Mouse (Mus musculus): ENCODE data around the gene Pgls.

Gene Pgls

DNA sequence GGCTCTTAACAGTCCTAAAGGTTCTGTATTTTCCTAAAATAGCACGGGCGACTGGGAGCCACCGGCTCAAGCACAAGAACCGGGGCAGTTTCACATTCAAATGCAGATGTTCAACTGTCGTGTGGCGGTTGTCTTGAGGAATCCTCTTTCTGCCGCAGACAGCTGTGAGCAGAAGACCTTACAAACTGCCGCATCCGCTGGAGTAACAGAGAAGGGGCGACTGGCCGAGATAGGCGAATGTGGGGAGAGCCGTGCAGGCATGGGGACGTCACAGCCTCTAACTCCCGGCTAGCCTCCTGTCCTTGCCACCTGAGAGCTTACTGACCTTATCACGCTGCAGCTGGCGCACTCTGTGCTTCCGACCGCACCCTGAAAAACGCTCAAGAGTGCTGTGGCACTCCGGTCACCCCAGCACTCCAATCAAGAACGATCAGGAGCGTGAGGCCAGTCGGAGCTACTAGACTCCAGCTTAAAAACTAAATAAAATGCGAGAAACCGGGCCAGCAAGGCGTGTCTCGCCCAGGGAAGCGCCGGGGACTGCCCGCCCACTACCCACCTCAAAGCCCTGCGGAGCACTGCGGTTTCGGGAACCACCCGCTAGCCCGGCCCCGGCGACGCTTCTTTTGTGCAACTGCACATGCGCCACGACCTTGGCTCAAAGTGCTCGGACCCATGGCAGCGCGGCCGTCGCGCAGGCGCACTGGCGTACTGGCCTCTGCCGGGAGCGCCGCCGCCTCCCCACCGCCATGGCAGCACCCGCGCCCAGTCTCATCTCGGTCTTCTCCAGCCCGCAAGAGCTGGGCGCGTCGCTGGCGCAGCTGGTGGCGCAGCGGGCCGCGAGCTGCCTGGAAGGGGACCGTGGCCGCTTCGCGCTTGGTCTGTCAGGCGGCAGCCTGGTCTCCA is at the start of gene Pgls:
TSS of gene Pgls (plus strand) at position 706 of the 903 bp plus-strand sequence.
- peak; percentile 93 for DNase-seq (ENCODE audit: low read depth, low spot score)

GRCm38 (mm10) chr8:71542632-71543343 is 49.2 kb upstream of the Pgls start, which contains the start of gene Mvb12a:
Mvb12a (plus strand) TSS chr8:71542922.
- peak; percentile 98 for DNase-seq (ENCODE audit: low read depth, low spot score)

GRCm38 (mm10) chr8:71543755-71544154 is 48.2 kb upstream of the Pgls start:
- DNase-seq (ENCODE audit: low read depth, low spot score), result no peak

GRCm38 (mm10) chr8:71545053-71545452 is 46.9 kb upstream of the Pgls start:
- DNase-seq (ENCODE audit: low read depth, low spot score), result no peak

GRCm38 (mm10) chr8:71547590-71547989 is 44.4 kb upstream of the Pgls start:
- no peak for DNase-seq (ENCODE audit: low read depth, low spot score)

DNA sequence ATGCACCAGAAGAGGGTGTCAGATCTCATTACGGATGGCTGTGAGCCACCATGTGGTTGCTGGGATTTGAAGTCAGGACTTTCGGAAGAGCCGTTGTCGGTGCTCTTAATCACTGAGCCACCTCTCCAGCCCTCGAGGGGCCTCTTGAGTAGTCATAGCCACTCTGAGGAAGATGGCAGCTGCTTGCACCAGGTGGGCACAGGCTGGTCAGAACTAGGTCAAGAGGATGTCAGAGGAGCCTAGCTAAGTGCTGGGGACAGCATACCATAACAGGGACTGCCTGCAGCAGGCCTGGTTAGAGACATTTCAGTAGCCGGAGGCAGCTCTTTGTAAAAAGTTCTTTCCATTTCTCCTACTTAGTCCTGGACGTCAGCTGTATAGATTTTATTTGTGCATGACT is 41.2 kb upstream of the Pgls start:
- DNase-seq (ENCODE audit: low read depth, low spot score), result no peak

DNA sequence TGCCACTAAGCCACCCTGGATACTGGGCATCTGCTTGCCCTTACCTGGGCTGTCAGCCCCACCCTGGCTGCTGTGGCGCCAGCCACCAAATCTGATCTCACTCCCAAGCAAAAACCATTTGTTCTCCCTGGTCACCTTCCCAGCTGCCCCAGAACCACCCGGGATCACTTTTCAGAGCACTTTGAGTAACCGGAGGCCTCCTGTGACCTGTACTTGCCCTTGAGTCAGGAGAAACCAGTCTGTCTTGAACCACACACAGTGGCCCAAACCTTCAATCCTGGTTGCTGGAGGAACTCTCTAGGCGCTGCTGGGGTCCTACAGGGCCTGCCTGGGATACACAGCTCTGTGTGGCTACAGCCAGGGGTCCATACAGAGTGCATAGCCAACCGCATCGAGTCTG is 39.2 kb upstream of the Pgls start:
- no peak for DNase-seq (ENCODE audit: low read depth, low spot score)

DNA sequence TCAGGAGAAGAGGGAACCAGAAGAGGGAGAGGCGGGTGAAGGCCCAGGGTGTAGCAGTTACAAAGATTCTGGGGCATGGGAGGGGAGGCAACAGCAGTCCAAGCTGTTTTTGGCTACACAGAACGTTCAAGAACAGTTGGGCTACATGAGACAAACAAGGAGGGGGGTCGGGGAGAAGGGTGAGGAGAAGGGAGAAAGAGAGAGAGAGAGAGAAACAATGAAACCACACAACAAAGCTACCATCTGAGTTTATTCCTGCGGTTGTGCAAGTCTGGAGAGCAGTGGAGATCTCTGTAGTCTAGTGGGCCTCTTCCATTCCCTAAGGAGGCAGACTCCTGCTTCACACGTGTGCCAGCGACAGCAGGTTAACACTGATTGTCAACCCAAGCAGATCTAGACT is 38.0 kb upstream of the Pgls start:
- DNase-seq (ENCODE audit: low read depth, low spot score), result no peak

- no peak for DNase-seq (ENCODE audit: low read depth, low spot score)
These were observed 37.3 kb upstream of the Pgls start for GRCm38 (mm10) chr8:71554644-71555043.

DNA sequence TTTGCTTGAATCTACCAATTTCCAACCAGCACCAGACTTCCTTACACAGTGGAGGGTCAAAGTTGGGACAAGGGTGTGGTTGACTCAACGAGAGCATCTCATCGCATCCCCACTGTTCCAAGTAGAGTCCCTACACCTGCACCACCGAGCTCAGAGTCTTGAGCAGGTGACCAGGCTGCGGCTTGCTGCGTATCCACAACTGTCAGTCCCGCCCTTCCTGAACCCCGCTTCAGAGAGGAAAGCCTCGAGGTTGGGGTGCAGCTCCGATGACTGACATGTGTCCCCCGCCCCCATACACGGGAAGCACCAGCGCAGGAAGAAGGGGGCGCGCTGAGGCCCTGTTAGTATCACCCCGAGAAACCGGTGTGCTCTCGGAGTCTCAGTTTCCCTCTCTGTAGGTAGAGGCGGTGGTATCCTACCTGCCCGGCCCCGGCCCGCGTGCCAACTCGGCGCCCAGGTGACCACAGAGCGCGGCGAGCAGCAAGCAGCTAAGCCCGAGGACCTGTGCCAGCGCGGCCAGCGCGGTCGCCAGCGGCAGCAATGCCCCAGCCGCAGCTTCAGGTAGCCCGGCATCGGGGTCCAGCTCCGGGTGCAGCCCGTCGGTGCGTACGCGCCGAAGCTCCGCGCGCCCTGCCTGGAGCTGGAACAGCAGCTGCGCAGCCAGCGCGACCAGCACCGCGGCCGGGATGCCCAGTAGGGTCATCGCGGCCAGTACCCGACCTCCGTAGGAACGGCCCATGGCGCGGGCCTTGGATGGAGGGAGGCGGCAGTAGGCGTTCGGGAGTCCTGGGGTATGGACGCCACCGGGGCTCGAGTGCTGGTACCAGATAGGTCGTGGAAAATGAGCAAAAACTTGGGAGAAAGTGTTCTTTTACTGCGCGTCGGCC is 33.7 kb upstream of the Pgls start, which contains the start of gene Tmem221:
TSS of gene Tmem221 (minus strand) at position 801 of the 887 bp plus-strand sequence.
- DNase-seq (ENCODE audit: low read depth, low spot score), result peak; percentile 78

DNA sequence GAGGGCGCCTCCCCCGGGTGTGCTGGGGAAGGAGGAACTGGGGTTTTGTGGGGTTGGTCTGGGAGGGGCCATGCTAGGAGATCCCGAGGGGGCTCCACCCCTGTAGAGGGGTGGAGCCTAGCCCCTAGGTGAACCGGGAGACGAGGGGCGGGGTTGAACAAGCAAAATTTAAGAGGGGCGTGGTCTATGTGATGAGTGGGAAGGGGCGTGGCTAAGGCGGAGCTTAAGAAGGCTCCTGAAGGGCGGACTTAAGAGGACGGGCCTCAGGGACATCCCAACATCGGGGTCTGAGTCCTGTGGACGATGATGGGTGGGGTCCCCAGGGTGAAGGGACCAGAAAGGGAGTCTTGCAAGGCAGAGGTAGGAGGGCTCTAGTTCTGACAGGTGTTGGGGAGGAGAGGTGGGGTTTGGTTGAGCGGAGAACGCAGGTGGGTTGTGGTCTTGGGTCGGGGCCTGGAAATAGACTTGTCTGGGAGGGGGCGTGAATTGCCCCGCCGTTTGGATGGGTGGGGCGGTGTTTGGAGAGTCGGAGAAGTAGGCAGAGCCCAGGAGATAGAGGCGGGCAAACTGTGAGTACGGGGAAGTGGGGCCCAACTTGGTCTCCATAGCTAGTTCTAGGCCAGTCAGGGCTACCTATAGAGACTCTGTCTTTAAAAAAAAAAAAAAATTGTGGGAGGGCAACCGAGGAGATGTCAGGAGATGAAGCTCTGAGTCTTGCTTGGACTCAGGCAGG is 32.9 kb upstream of the Pgls start:
- DNase-seq (ENCODE audit: low read depth, low spot score), result peak; percentile 90

DNA sequence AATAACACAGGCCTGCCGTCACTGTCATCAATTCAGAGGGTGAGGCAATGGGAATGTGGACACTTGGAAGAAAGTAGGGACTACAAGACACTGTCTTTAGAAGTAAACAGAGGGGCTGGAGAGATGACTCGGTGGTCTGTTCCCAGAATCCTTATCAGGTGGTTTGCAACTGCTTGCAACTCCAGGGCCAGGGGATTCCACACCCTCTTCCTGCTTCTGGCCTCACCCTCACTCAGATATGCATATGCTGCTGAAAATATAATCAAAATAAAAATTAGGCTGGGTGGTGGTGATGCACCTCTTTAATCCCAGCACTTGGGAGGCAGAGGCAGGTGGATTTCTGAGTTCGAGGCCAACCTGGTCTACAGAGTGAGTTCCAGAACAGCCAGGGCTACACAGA is 31.9 kb upstream of the Pgls start:
- no peak for DNase-seq (ENCODE audit: low read depth, low spot score)

- DNase-seq (ENCODE audit: low read depth, low spot score), result no peak
These were observed 31.2 kb upstream of the Pgls start for GRCm38 (mm10) chr8:71560765-71561164.

DNA sequence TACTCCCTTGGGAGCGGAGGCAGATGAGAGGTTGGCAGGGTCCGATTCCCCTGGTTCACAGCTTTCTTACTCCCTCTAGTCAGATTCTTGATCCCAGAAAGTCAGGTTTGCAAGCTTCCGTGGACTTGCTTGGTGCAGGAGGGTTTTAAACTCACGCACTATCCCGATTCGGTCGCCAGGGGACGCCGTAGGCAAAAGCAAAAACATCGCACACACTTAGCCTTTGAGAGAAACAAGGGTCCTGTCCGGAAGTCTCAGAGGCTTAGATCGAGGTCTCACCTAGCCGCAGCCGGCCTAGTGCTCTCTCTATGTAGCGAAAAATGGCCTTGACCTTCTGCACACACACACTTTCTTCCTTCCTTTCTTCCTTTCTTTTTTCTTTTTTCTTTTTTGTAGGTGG is 30.6 kb upstream of the Pgls start:
- peak; percentile 84 for DNase-seq (ENCODE audit: low read depth, low spot score)

- DNase-seq (ENCODE audit: low read depth, low spot score), result peak; percentile 74
These were observed 29.2 kb upstream of the Pgls start for GRCm38 (mm10) chr8:71562751-71563150.

DNA sequence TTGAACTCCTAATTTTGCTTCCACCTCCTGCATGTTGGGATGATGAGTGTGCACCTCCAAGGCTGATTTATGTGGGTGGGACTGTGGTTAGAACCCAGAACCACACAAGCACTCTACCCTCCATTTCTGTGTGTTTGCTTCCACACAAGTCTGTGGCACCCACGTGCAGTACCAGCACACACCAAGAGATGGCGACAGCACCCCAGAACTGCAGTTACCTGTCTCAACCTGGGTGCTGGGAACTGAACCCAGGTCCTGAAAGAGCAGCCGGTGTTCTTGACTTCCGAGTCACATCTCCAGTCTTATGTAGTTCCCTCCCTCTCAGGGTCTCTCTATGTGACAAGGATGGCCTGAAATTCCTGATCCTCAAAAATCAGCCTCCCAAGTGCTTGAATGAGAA is 28.0 kb upstream of the Pgls start:
- no peak for DNase-seq (ENCODE audit: low read depth, low spot score)

DNA sequence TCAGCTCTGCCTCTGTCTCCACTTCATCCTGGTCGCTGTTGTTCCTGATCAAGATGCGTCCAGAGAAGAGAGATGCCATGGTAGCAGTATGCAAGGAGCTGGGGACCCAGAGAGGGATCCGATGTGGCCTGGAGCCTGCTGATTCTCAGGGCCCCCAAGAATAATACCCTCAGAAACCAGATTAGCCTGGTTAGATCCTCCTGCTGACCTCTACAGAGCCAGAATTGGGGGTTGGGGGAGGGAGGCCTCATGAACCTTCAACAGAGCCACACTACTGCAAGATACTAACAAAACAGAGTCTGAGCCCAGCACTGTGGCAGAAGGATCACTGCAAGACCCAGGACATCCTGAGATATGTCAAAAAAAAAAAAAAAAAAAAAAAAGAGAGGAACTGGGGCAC is 25.5 kb upstream of the Pgls start, which contains the start of gene Nxnl1:
TSS of gene Nxnl1 (minus strand) at position 101 of the 400 bp plus-strand sequence.
- no peak for DNase-seq (ENCODE audit: low read depth, low spot score)

GRCm38 (mm10) chr8:71567587-71567986 is 24.4 kb upstream of the Pgls start:
- no peak for DNase-seq (ENCODE audit: low read depth, low spot score)

- DNase-seq (ENCODE audit: low read depth, low spot score), result no peak
These were observed 23.5 kb upstream of the Pgls start, which contains the start of gene Slc27a1 for GRCm38 (mm10) chr8:71568387-71568937. Slc27a1 (plus strand) TSS chr8:71568882.

- DNase-seq (ENCODE audit: low read depth, low spot score), result no peak
These were observed 23.0 kb upstream of the Pgls start for GRCm38 (mm10) chr8:71568941-71569340.

All from CD4-positive helper T cell, adult 2 months (primary cell).